Mouse (Mus musculus) thymus, adult 2 months (tissue): ENCODE data around the gene Cyb561a3.

Experiments used
- CTCF ChIP-seq: fragments of 200-500 bp; IDR thresholded peaks from 2 replicates; pipeline ENCODE4 v1.5.1; 2012; ENCODE audit warnings: mild to moderate bottlenecking, control low read depth, low read length, moderate library complexity, borderline replicate concordance; ENCODE audit not compliant: control insufficient read depth, poor library complexity, insufficient read depth; ENCODE audit errors: extremely low read depth
- POLR2A ChIP-seq: fragments of 200-500 bp; IDR thresholded peaks from 2 replicates; pipeline ENCODE4 v1.6.1; 2012; ENCODE audit warnings: mild to moderate bottlenecking, low read length, control low read depth, moderate library complexity; ENCODE audit not compliant: control insufficient read depth, poor library complexity, insufficient read depth; ENCODE audit errors: extremely low read depth

GRCm38 (mm10) chr19:10580102-10580501 lies 3.1 kb downstream of the Cyb561a3 start:
- TF ChIP-seq POLR2A (no peak), CTCF (no peak)
